Mouse (Mus musculus) urinary bladder, adult 2 months (tissue): ENCODE results near the gene Elk4. TPM values are rescaled to one million over a fixed set of nuclear protein-coding genes. Genes with fewer than 3 reads are reported as not detected.
A peak's percentile ranks its signal among the peaks of the same experiment; 100 is the strongest.

Source experiments
- DNase-seq: peaks from one replicate; pipeline ENCODE4 v3.0.0; 2022; ENCODE audit warnings: low spot score
- polyA plus RNA-seq: library from polyadenylated mRNA; depleted of rRNA; stranded (reverse); fragments of >200 nt; gene quantifications from 2 replicates; pipeline ENCODE4 v1.2.3, GENCODE M21; 2012; rRNA removed

Elk4 gene
- polyA plus RNA-seq, 1 experiment = 35.7 TPM

DNA sequence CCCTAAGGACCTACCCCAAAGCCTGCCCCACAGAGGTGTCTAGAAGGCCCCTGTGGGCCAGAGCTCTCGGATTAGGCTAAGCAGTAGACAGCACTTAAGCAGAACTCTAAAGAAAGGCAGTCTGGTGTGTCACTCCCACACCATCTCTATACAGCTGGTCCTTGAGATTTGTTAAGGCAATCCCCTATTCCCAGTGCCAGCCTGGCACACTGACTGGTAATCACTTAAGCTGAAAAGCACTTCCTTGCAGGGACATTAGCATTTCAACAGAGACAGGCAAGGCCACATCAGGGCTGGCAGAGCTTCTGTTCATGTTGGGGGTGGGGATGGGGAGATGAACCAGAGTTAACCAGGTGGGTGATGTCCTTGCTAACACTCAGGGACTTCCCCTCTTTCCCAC is 57.6 kb downstream of the Elk4 start:
- no peak for DNase-seq

DNA sequence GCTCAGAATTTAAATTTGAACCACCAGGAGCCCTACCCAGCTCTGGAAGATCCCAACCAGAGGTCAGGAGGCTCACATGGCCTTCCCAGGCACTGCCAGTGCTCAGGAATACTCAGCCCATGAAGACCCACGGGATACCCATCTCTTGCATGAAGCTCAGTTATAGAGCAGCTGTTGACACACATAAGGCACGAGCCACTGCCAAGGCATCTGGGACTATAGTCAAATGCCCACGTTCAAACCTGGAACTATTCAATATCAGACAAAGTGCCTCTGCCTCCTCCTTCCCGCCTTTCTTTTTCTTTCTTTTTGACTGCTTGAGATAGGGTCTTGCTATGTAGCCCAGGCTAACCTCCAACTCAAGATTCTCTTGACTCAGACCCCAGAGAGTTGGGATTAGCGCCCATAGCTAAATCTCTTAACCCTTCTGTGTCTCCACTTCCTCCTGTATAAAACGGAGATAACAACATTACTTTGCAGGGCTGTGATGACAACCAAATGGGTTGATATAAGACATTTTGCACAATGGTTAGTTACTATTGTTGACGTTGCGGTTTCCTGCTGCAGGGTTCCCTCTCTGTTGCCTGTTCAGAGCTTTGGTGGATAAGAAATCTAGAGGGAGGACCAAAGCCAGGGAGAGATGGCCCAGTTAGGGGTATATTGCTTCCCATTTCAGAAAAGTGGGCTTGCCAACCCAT is 58.2 kb downstream of the Elk4 start:
- DNase-seq = no peak

DNA sequence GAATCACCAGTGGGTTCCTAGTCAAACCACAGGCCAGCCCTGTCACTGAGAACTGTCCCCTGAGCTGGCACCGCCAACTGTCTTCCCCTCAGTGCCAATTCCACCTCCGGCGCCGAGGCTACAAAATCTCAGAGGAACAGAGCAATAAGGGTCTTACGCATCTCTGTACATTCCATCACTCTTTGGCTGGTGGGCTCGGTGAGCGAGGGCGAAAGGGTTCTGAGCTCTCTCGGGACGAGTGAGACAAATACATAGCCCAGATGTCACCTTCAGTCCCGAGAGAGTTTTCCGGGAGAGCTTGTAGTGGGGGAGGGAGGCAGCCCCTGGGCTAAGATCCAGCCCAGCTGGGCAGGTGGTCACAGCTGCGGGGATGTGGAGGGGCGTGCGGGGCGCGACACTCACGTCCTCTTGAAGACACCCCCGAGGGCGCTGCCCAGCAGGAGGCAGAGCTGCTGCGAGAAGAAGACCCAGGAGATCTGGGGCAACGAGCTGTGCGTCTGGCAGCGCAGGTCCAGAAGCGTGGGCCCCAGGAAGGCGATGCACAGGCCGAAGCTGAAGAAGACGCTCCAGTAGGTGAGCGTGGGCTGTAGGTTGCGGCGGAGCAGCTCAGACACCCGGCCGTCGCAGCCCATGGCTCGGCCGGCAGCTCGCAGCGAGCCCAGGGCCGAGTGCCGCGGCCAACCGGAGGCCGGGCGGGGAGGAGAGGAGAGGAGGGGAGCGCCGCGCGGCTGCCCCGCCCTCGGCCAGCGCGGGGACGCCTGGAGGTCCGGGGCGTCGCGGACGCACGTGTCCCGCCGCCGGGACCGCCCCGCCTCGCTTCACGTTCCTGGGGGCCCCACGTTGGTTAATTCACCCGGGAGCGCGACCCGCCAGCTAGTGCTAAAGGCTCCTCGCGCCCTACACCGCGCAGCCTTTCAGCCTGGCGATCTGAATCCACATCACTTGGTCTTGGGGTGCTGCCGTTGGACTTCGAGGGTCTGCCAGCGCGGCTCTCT is 60.2 kb downstream of the Elk4 start, which contains the start of gene Mfsd4a:
Gene Mfsd4a, minus strand, starts transcription at position 802 of the 995 bp plus-strand sequence.
- peak; percentile 65 for DNase-seq

DNA sequence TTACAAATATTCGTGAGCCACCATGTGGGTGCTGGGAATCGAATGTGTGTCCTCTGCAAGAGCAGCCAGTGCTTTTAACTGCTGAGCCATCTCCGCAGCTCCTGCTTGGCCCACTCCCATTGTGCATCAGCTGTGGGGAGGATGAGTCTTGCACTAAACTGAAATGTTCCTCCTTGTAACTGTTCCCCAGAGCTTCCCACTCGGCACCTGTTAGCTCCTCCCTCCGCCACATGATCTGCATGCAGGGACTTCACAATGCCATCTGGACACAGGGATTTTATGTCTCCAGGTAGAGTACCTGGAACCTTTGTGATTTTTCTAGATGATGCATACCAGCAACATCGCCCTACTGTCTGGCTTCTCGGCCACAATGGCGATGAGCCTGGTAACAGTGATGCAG is 62.0 kb downstream of the Elk4 start:
- DNase-seq = no peak

DNA sequence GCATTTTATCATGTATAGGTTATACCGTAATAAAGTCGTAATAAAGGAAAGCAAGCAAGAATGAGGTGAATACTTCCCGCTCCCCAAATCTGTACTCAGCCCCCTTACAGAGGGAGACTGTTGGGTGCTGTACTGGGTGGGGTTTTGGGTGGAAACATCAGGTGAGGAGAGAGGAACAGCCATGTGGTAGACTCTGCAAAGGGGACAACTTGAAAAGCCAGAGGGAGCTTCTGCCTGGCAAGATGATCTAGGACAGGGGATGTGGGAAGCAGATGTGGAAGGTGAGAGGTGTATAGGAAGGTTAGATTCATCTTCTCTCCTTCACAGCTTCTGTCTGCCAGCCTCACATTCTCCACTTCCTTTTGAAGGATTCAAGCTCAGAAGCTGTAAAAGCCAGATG is 63.3 kb downstream of the Elk4 start:
- no peak for DNase-seq

DNA sequence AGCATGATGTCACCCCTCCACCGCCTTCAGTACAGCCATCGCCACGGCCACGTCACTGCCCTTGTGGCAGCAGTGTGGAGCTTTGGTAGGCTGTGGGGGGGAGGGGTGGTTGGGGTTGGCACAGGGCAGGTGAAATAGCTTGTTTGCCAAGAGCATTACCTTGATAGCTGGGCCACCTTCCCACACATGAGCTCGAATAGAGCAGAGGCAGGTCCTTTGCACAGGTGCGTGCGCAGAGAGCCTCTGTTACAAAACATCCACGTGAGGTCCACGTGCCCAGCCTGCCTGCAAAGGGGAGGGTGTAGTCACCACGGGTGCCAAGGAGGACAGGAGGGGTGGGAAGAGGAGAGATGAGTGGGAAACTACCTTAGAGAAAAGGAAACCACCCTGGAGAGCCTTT is 68.2 kb downstream of the Elk4 start:
- DNase-seq = no peak

DNA sequence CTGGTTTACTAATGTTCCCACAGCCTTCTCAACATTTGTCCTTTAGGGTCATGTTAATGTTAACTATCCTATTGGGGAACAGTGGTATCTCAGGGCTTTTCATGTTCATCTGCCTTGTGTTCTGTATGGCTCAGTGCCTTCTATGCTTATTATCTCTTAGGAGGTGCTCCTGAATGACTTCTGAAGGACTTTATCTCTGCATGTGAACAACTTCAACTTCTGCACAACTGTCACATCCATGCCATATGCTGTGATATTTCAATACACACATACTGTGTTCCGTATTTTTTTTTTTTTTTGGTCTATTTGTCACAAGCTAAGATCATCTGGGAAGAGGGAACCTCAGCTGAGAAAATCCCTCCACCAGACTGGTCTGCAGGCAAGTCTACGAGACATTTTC is 71.0 kb downstream of the Elk4 start:
- no peak for DNase-seq

Other genes starting within 250 kb of the Elk4 start
- gene Pm20d1, start 210.2 kb upstream of the Elk4 start, polyA plus RNA-seq = 6.5 TPM in 2 replicates
- gene Slc41a1, start 180.1 kb upstream of the Elk4 start, polyA plus RNA-seq = 20.7 and 28.1 TPM in 2 replicates
- gene Rab29, start 140.4 kb upstream of the Elk4 start, polyA plus RNA-seq = 32.8 and 37.7 TPM in 2 replicates
- 23.2 and 32.6 TPM in 2 replicates for gene Nucks1, start 97.1 kb upstream of the Elk4 start, polyA plus RNA-seq
- gene Slc45a3, start 44.6 kb upstream of the Elk4 start, polyA plus RNA-seq = 5.6 and 5.7 TPM in 2 replicates
- 35.2 and 43.2 TPM in 2 replicates for gene Mfsd4a, start 60.5 kb downstream of the Elk4 start, polyA plus RNA-seq
- 20.5 and 26.8 TPM in 2 replicates for gene Cdk18, start 132.1 kb downstream of the Elk4 start, polyA plus RNA-seq
- 0.23 and 0.32 TPM in 2 replicates for gene Lemd1, start 183.8 kb downstream of the Elk4 start, polyA plus RNA-seq
- gene AC124108.1, start 183.8 kb downstream of the Elk4 start, polyA plus RNA-seq = 0.15 and 0.21 TPM in 2 replicates
- not detected in 2 replicates for gene Gm10188, start 222.2 kb downstream of the Elk4 start, polyA plus RNA-seq